Mouse (Mus musculus): ENCODE results near the gene Pih1d1. TPM values are rescaled to one million over a fixed set of nuclear protein-coding genes. Genes with fewer than 3 reads are reported as not detected.
A peak's percentile ranks its signal among the peaks of the same experiment; 100 is the strongest.

Gene Pih1d1
- polyA plus RNA-seq, 1 experiment from 2014 or later: 68.2 TPM

GRCm38 (mm10) chr7:45180896-45181477 is 26.9 kb downstream of the Pih1d1 start, which contains the start of gene Pth2:
Gene Pth2, plus strand, starts transcription at chr7:45180995.
- ChIA-PET POLR2A (no interaction called here), CTCF (no interaction called here)
- peaks cover 68% of the 10 kb centered on the region for H3K27me3 ChIP-seq
- no peak for DNase-seq (ENCODE audit: low read depth, low spot score)
- ATAC-seq: no peak
- in situ Hi-C loops (cut with MboI; ENCODE audit: low pct_unique_long_range_greater_than_20kb): no loop called here
- no peak for TF ChIP-seq CTCF (IDR thresholded peaks at IDR 0.05)

DNA sequence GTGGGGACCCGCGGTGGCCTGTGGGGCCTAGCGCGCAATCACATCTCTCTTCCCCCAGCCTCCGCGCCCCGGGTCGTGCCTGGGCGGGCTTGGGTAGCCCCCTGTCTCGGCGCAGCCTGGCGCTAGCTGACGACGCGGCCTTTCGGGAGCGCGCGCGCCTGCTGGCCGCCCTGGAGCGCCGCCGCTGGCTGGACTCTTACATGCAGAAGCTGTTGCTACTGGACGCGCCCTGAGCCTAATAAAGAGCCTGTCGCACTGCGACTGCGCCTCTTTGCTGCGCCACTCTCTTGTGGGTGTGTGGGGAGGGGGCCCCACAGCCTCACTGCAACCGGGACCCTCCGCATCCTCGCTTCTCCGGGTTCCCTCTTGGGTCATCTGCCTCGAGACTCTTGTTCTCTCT is 27.4 kb downstream of the Pih1d1 start:
- ChIA-PET POLR2A (no interaction called here), CTCF (no interaction called here)
- no peak for TF ChIP-seq CTCF (IDR thresholded peaks at IDR 0.05)
- in situ Hi-C loops (cut with MboI; ENCODE audit: low pct_unique_long_range_greater_than_20kb): no loop called here
- DNase-seq (ENCODE audit: low read depth, low spot score): no peak
- H3K27me3 ChIP-seq: peaks cover 74% of the 10 kb centered on the region
- no peak for ATAC-seq

DNA sequence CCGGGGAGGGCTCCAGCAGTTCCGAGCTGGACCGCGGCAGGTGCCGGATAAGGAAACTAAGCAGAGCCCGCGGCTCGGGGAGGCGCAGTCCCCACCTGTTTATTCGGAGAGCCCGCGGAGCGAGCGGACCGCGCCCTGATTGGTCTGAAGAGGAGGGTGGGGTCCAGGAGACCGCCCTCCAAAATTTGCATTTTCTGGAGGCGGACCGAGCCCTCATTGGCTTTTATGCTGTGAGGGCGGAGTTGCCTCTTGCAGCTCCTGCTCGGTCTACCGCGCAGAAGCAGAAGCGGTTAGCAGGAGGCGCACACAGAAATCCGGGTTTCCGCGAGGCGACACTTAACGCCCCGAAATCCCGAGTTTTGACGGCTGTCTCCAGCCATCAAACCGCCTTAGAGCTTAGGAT is 28.1 kb downstream of the Pih1d1 start:
- DNase-seq (ENCODE audit: low read depth, low spot score) (peak; percentile 46), ATAC-seq (peak; percentile 52)
- no peak for TF ChIP-seq CTCF (IDR thresholded peaks at IDR 0.05)
- in situ Hi-C loops (cut with MboI; ENCODE audit: low pct_unique_long_range_greater_than_20kb): no loop called here
- ChIA-PET POLR2A (interaction anchor here (1.6 kb wide), 1 partner anchor 12 kb away, joined by 5 read pairs; no protein-coding TSS in a partner anchor), CTCF (interaction anchor here (0.5 to 1.1 kb wide), 3 partner anchors 19 to 222 kb away, joined by 3 read pairs; no protein-coding TSS in a partner anchor)
- H3K27me3 ChIP-seq: peaks cover 74% of the 10 kb centered on the region

DNA sequence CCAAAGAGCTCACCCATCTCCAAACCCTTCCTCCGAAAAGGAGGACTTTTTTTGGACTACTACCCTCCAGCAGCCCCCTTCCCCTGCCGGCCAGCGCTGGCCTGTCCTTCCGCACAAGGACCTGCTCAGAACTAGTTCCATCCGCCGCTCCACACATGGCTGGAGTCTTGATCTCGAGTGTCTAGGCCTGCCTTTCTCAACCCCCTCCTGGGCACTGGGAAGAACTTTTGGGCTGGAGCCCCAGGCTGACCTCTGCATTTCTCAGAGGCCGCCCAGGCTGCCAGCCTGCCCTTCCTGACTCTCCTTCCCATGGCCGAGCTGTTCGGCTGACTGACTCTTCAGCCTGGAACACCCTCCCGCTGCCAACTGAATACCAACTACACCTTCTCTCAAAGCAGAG is 28.5 kb downstream of the Pih1d1 start:
- POLR2A ChIA-PET: interaction anchor here (1.6 kb wide), 1 partner anchor 11 kb away, joined by 5 read pairs; no protein-coding TSS in a partner anchor
- CTCF ChIA-PET: interaction anchor here (0.5 to 1.1 kb wide), 3 partner anchors 20 to 221 kb away, joined by 3 read pairs; no protein-coding TSS in a partner anchor
- ATAC-seq (no peak), DNase-seq (ENCODE audit: low read depth, low spot score) (no peak)
- in situ Hi-C loops (cut with MboI; ENCODE audit: low pct_unique_long_range_greater_than_20kb): no loop called here
- H3K27me3 ChIP-seq: peaks cover 70% of the 10 kb centered on the region
- TF ChIP-seq CTCF (IDR thresholded peaks at IDR 0.05): no peak

GRCm38 (mm10) chr7:45183672-45184071 is 29.6 kb downstream of the Pih1d1 start:
- in situ Hi-C loops (cut with MboI; ENCODE audit: low pct_unique_long_range_greater_than_20kb): no loop called here
- ChIA-PET CTCF (no interaction called here), POLR2A (no interaction called here)
- ATAC-seq (no peak), DNase-seq (ENCODE audit: low read depth, low spot score) (no peak)
- no peak for TF ChIP-seq CTCF (IDR thresholded peaks at IDR 0.05)
- peaks cover 74% of the 10 kb centered on the region for H3K27me3 ChIP-seq

DNA sequence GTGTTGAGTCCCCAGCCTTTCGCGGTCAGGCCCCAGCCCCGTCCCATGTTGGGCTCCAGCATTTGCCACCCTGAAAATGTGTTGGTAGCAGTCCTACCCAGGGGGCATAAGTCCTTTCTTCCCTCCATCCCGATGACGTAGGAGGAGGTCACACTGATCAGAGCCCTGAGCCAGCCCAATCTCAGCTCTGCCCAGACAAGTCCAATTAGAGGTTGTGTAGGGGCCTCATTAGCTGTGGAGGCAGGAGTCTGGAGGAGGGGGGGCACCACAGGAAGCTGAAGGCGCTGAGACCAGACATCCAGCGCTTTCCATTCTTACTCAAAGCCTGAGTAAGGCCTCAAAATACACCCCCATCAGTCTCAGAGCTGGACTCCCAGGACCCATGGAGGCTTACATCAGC is 31.8 kb downstream of the Pih1d1 start:
- in situ Hi-C loops (cut with MboI; ENCODE audit: low pct_unique_long_range_greater_than_20kb): no loop called here
- peaks cover 73% of the 10 kb centered on the region for H3K27me3 ChIP-seq
- ATAC-seq (no peak), DNase-seq (ENCODE audit: low read depth, low spot score) (no peak)
- POLR2A ChIA-PET: no interaction called here
- CTCF ChIA-PET: interaction anchor here (2.1 kb wide), 1 partner anchor 24 kb away, joined by 6 read pairs; no protein-coding TSS in a partner anchor
- TF ChIP-seq CTCF (IDR thresholded peaks at IDR 0.05): no peak

DNA sequence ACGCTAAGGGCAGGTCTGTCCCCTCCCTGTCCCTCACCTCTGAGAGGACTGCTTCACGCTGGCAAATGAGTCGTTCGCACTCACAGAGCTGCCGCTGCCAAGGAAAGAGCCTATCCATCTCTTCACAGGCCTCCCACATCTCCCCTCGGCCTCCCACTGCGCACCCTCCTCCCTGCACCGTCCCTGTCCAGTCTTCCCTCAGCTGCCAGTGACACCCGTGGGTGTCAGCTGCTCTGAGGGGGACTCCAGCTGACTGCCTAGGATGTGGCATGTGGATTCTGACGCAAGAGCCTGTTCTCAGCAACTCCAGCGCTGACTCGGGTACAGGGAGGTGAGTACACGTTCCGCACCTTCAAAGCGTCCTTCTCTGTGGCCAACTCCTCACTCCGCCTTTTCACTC is 35.5 kb downstream of the Pih1d1 start:
- ATAC-seq (no peak), DNase-seq (ENCODE audit: low read depth, low spot score) (no peak)
- TF ChIP-seq CTCF (IDR thresholded peaks at IDR 0.05): no peak
- ChIA-PET CTCF (interaction anchor here (1.4 kb wide), 1 partner anchor 9 kb away, joined by 5 read pairs; no protein-coding TSS in a partner anchor), POLR2A (interaction anchor here (0.6 kb wide), 1 partner anchor 204 kb away, joined by 3 read pairs; no protein-coding TSS in a partner anchor)
- peaks cover 59% of the 10 kb centered on the region for H3K27me3 ChIP-seq
- in situ Hi-C loops (cut with MboI; ENCODE audit: low pct_unique_long_range_greater_than_20kb): no loop called here

DNA sequence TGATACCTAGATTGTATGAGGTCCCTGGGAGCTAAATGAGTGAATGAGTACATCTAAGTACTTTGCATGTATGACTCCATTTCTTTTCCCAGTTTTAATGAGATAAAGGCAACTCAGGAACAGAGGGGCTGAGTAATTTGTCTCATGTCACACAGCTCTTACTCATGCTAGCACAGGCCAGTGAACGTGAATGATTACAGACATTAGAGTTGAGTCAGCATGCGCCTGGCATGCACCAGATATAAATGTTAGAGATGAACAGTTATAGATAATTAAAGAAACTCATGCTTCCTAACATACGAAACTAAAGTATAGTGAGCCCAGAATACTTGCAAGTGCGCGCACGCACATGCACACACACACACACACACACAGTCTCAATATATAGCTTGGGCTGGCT is 36.1 kb downstream of the Pih1d1 start:
- no peak for TF ChIP-seq CTCF (IDR thresholded peaks at IDR 0.05)
- peaks cover 57% of the 10 kb centered on the region for H3K27me3 ChIP-seq
- in situ Hi-C loops (cut with MboI; ENCODE audit: low pct_unique_long_range_greater_than_20kb): no loop called here
- CTCF ChIA-PET: interaction anchor here (1.4 kb wide), 1 partner anchor 9 kb away, joined by 5 read pairs; no protein-coding TSS in a partner anchor
- POLR2A ChIA-PET: interaction anchor here (0.6 kb wide), 1 partner anchor 205 kb away, joined by 3 read pairs; no protein-coding TSS in a partner anchor
- DNase-seq (ENCODE audit: low read depth, low spot score) (no peak), ATAC-seq (no peak)

DNA sequence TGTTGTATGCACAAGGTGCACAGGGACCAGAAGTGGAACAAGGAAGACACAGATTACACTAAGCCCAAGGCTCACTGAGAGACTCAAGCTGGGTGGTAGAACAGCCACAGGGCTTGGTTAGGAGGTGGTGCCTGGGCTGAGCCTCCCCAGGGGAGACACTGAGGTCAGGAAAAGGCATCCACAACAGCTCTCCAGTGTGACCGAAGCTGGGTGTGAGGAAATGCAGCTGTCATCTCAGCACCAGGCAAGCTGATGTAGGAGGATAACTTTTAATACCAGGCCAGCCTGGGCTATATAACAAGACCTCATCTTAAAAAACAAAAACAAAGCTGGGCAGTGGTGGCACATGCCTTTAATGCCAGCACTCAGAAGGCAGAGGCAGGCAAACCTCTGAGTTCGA is 37.1 kb downstream of the Pih1d1 start:
- no peak for ATAC-seq
- ChIA-PET POLR2A (no interaction called here), CTCF (no interaction called here)
- no peak for TF ChIP-seq CTCF (IDR thresholded peaks at IDR 0.05)
- H3K27me3 ChIP-seq: peaks cover 49% of the 10 kb centered on the region
- in situ Hi-C loops (cut with MboI; ENCODE audit: low pct_unique_long_range_greater_than_20kb): no loop called here
- DNase-seq (ENCODE audit: low read depth, low spot score): no peak

GRCm38 (mm10) chr7:45191803-45192363 is 37.8 kb downstream of the Pih1d1 start:
- TF ChIP-seq CTCF (IDR thresholded peaks at IDR 0.05): no peak
- in situ Hi-C loops (cut with MboI; ENCODE audit: low pct_unique_long_range_greater_than_20kb): no loop called here
- ATAC-seq (no peak), DNase-seq (ENCODE audit: low read depth, low spot score) (no peak)
- CTCF ChIA-PET: interaction anchor here (2.7 kb wide), 1 partner anchor 30 kb away, joined by 8 read pairs; no protein-coding TSS in a partner anchor
- H3K27me3 ChIP-seq: peaks cover 44% of the 10 kb centered on the region
- POLR2A ChIA-PET: no interaction called here

All from Patski (cell line).